Mouse (Mus musculus): Measurements from ENCODE around the gene Slc25a26. TPM values are rescaled to one million over a fixed set of nuclear protein-coding genes. Genes with fewer than 3 reads are reported as not detected.

The Slc25a26 gene
- polyA plus RNA-seq, 1 experiment from 2014 or later: 7.6 TPM

DNA sequence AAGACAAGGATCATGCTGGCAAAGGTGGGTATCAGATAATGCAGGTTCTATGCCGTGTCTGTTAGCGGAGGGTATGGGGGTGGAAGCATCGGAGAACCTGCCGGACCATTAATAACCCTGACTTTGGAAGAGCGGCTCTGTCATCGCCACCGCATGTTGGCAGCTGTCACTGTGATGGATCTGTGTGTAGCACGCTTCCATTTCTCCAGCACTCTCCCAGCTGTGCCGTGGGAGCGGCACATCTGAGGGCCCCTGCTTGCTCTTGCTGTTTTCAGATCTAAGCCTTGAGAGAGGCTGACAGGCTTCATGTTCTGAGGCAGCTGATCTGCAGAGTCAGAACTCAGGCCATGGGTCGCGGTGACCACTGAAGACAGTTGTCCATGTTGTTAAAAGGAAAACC lies 98.3 kb downstream of the Slc25a26 start:
- no peak overlapping the region for H3K4me3 ChIP-seq (ENCODE audit: low read depth, low read length)
- DNase-seq (ENCODE audit: low spot score) (peak; percentile 25), ATAC-seq (ENCODE audit: insufficient read depth, low FRiP score, low TSS enrichment) (no peak)
- H3K36me3 ChIP-seq (ENCODE audit: control insufficient read depth, insufficient read depth, low read length): 0 out of 2 replicates have a peak, but pooled peaks cover 1% of the 10 kb centered on the region
- H3K4me1 ChIP-seq (ENCODE audit: control insufficient read depth, insufficient read depth, low read length): no peaks in the 10 kb centered on the region
- WGBS: 74% methylated on average over 12 of the region's 12 CpGs
- H3K9me3 ChIP-seq (ENCODE audit: control insufficient read depth, low read length): no peaks in the 10 kb centered on the region
- H3K4me2 ChIP-seq (ENCODE audit: low read depth): no peak overlapping the region
- no peaks in the 10 kb centered on the region for H3K27me3 ChIP-seq (ENCODE audit: control insufficient read depth, insufficient read depth, low read length)
- no peak overlapping the region for H3K27ac ChIP-seq (ENCODE audit: low read depth, low read length)
- H3K9ac ChIP-seq (ENCODE audit: low read length): no peak overlapping the region

DNA sequence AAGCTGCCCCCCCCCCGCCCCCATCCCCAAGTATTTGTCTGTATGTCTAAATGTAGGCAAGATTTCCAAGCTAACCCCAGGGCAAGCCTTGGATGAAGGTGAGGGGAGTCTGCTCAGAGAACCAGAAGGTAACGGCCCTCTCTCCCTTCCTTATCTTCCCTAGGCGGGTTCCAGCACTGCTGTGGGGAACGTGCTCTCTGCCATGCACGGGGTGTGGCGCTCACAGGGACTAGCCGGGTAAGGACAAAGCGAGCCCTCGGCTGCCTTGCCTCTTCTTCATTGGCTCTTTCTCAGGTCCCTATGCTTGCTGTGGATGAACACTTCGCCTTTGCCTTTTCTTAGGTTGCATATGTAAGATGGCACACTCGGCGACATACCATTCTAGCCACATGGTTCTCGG lies 98.9 kb downstream of the Slc25a26 start:
- Histone ChIP-seq H3K9me3 (ENCODE audit: control insufficient read depth, low read length) (no peaks in the 10 kb centered on the region), H3K27ac (ENCODE audit: low read depth, low read length) (no peak overlapping the region), H3K9ac (ENCODE audit: low read length) (no peak overlapping the region), H3K4me2 (ENCODE audit: low read depth) (no peak overlapping the region), H3K4me3 (ENCODE audit: low read depth, low read length) (no peak overlapping the region), H3K27me3 (ENCODE audit: control insufficient read depth, insufficient read depth, low read length) (no peaks in the 10 kb centered on the region), H3K36me3 (ENCODE audit: control insufficient read depth, insufficient read depth, low read length) (0 out of 2 replicates have a peak, but pooled peaks cover 4% of the 10 kb centered on the region), H3K4me1 (ENCODE audit: control insufficient read depth, insufficient read depth, low read length) (no peaks in the 10 kb centered on the region)
- ATAC-seq (ENCODE audit: insufficient read depth, low FRiP score, low TSS enrichment) (no peak), DNase-seq (ENCODE audit: low spot score) (no peak)
- 92% methylated on average over 13 of the region's 13 CpGs for WGBS

DNA sequence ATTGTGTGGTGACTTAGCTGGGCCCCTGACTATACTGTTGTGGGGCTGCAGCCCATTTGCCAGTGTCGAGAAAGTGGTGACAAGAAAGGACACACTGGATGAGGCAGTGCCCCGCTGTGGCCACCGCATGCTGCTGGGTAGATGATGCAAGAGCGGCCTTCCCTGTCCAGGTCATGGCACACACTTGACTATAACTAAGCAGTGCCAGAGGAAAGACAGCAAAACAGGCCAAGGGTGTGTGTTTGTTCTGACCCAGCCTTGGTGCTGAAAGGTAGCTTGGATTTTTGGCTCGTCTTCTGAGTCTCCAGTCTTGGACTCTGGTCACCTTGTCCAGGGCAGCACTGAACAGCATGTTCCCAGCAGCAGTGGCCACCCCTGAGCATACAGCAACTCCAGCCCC lies 101.0 kb downstream of the Slc25a26 start:
- Histone ChIP-seq H3K4me2 (ENCODE audit: low read depth) (no peak overlapping the region), H3K9ac (ENCODE audit: low read length) (no peak overlapping the region), H3K27ac (ENCODE audit: low read depth, low read length) (no peak overlapping the region), H3K4me3 (ENCODE audit: low read depth, low read length) (no peak overlapping the region), H3K4me1 (ENCODE audit: control insufficient read depth, insufficient read depth, low read length) (no peaks in the 10 kb centered on the region), H3K27me3 (ENCODE audit: control insufficient read depth, insufficient read depth, low read length) (no peaks in the 10 kb centered on the region), H3K9me3 (ENCODE audit: control insufficient read depth, low read length) (no peaks in the 10 kb centered on the region), H3K36me3 (ENCODE audit: control insufficient read depth, insufficient read depth, low read length) (0 out of 2 replicates have a peak, but pooled peaks cover 4% of the 10 kb centered on the region)
- ATAC-seq (ENCODE audit: insufficient read depth, low FRiP score, low TSS enrichment) (no peak), DNase-seq (ENCODE audit: low spot score) (no peak)
- 89% methylated on average over 5 of the region's 5 CpGs for WGBS

DNA sequence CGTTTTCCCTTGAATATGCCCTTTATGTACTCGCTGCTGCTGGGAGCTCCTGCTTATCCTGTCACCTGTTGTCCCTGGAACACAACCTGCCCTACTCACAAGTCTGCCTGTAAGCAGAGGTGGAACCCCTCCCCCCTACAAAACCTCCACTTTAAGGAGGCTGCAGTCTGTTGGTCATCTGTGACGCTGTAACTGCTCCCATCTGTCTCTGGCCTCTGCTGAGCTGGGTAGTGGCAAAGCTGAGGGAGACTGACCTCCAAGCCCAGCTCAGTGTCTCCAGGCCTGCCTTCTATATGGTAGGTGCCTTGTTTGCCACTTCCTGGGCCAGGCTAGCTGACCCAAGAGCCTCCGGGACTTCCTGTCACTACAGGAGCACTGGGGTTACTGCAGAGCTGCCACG lies 101.7 kb downstream of the Slc25a26 start:
- Histone ChIP-seq H3K4me3 (ENCODE audit: low read depth, low read length) (no peak overlapping the region), H3K9me3 (ENCODE audit: control insufficient read depth, low read length) (no peaks in the 10 kb centered on the region), H3K36me3 (ENCODE audit: control insufficient read depth, insufficient read depth, low read length) (peaks cover 4% of the 10 kb centered on the region; the same call in 1 of the 2 replicates), H3K9ac (ENCODE audit: low read length) (no peak overlapping the region), H3K27ac (ENCODE audit: low read depth, low read length) (no peak overlapping the region), H3K27me3 (ENCODE audit: control insufficient read depth, insufficient read depth, low read length) (no peaks in the 10 kb centered on the region), H3K4me1 (ENCODE audit: control insufficient read depth, insufficient read depth, low read length) (no peaks in the 10 kb centered on the region), H3K4me2 (ENCODE audit: low read depth) (no peak overlapping the region)
- no peak for DNase-seq (ENCODE audit: low spot score)
- WGBS: 68% methylated on average over 5 of the region's 5 CpGs
- ATAC-seq (ENCODE audit: insufficient read depth, low FRiP score, low TSS enrichment): no peak

DNA sequence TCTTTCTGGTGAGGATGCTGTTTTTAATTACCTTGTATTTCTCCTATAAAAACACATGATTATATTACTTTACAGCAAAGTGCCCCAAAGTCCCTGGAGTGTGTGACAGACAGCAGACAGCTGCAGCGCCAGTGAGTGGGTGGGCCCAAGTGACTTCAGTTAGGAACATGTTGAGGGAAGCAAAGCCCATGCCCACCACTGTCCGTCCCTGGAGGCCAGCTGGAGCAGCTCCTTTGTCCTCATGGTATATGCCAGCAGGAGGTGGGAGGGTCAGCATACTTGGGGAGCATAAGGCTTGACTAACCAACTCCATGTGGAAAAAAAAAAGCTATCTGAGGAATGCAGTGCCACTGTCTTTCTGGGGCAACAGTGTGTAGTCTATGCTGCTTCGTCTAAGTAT lies 103.9 kb downstream of the Slc25a26 start:
- H3K9ac ChIP-seq (ENCODE audit: low read length): no peak overlapping the region
- WGBS: 54% methylated on average over 3 of the region's 3 CpGs
- ATAC-seq (ENCODE audit: insufficient read depth, low FRiP score, low TSS enrichment) (no peak), DNase-seq (ENCODE audit: low spot score) (peak; percentile 31)
- H3K9me3 ChIP-seq (ENCODE audit: control insufficient read depth, low read length): no peaks in the 10 kb centered on the region
- no peak overlapping the region for H3K27ac ChIP-seq (ENCODE audit: low read depth, low read length)
- H3K27me3 ChIP-seq (ENCODE audit: control insufficient read depth, insufficient read depth, low read length): no peaks in the 10 kb centered on the region
- H3K4me2 ChIP-seq (ENCODE audit: low read depth): no peak overlapping the region
- peaks cover 11% of the 10 kb centered on the region for H3K36me3 ChIP-seq (ENCODE audit: control insufficient read depth, insufficient read depth, low read length)
- no peak overlapping the region for H3K4me3 ChIP-seq (ENCODE audit: low read depth, low read length)
- no peaks in the 10 kb centered on the region for H3K4me1 ChIP-seq (ENCODE audit: control insufficient read depth, insufficient read depth, low read length)

DNA sequence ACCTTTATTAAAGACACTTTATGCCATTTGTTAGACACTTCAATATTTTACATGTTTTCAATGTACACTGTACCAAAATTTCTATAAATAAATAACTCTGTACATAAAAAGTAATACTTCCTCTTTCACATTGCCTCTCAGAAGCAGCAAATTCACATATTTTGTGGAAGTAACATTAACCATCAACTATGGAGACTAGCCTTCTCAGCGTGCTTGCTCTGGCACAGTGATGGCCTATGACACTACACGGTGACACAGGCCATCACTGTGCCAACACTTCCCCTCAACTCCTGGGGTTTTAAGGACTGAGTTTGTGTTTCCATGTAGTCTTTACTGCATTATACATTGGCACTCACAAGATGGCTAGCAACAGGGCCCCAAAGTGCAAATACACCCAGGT lies 104.4 kb downstream of the Slc25a26 start:
- H3K9me3 ChIP-seq (ENCODE audit: control insufficient read depth, low read length): no peaks in the 10 kb centered on the region
- no peak overlapping the region for H3K27ac ChIP-seq (ENCODE audit: low read depth, low read length)
- H3K9ac ChIP-seq (ENCODE audit: low read length): no peak overlapping the region
- no peak overlapping the region for H3K4me3 ChIP-seq (ENCODE audit: low read depth, low read length)
- H3K4me1 ChIP-seq (ENCODE audit: control insufficient read depth, insufficient read depth, low read length): no peaks in the 10 kb centered on the region
- H3K27me3 ChIP-seq (ENCODE audit: control insufficient read depth, insufficient read depth, low read length): no peaks in the 10 kb centered on the region
- 92% methylated on average over 2 of the region's 2 CpGs for WGBS
- DNase-seq (ENCODE audit: low spot score) (no peak), ATAC-seq (ENCODE audit: insufficient read depth, low FRiP score, low TSS enrichment) (no peak)
- peaks cover 11% of the 10 kb centered on the region for H3K36me3 ChIP-seq (ENCODE audit: control insufficient read depth, insufficient read depth, low read length)
- H3K4me2 ChIP-seq (ENCODE audit: low read depth): no peak overlapping the region

DNA sequence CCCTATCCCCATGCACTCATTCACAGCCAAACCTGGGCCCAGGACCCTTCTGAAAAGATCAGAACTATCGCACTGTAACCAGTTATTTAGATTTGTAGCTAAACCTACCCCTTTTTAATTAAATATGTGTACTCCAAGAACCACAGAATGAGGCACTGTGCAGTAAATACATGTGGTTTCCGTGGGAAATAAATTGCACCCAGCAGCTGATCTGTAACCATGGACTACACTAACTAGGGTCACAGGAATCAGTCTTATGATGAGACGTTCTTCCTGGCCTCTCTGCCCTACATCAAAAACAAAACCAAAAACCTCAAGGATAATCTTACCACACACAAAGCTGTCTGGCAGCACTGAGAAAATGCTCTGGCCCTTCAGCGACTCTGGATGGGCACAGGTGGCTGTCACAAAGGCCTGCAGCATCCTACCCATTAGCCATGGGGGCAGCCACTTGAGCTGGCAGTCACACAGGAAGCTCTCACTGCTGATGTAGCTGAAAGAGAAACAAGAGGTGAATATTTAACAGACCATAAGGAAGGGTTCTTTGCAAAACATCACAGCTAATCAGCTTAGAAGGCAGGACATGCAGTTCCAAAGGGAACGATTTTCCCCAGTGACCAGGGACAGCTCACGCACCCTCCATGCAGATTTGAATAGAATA lies 113.2 kb downstream of the Slc25a26 start:
- ATAC-seq (ENCODE audit: insufficient read depth, low FRiP score, low TSS enrichment) (no peak), DNase-seq (ENCODE audit: low spot score) (no peak)
- Histone ChIP-seq H3K27ac (ENCODE audit: low read depth, low read length) (no peak overlapping the region), H3K36me3 (ENCODE audit: control insufficient read depth, insufficient read depth, low read length) (peaks cover 24% of the 10 kb centered on the region), H3K9me3 (ENCODE audit: control insufficient read depth, low read length) (no peaks in the 10 kb centered on the region), H3K4me3 (ENCODE audit: low read depth, low read length) (no peak overlapping the region), H3K4me2 (ENCODE audit: low read depth) (no peak overlapping the region), H3K27me3 (ENCODE audit: control insufficient read depth, insufficient read depth, low read length) (no peaks in the 10 kb centered on the region), H3K4me1 (ENCODE audit: control insufficient read depth, insufficient read depth, low read length) (no peaks in the 10 kb centered on the region; the same call in 1 of the 2 replicates), H3K9ac (ENCODE audit: low read length) (no peak overlapping the region)
- 81% methylated on average over 6 of the region's 6 CpGs for WGBS

DNA sequence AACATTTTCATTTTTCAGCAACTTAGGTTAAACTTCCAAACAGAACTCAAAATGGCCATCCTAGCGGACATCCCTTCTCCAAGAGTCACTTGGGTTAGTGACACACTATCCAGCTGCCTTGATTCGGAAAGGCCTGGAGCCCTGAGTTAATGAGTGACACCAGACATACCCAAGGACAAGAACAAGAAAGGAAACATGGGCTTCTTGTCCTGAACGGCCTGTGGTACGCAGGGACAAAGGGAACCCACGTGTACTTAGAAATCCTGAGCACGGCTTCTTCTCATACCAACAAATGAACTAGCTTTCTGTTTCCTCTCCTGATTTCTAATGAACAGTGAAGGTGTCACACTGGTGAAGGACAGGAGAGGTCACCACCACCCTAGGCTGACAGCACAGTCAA lies 114.2 kb downstream of the Slc25a26 start:
- no peaks in the 10 kb centered on the region; the same call in 1 of the 2 replicates for H3K4me1 ChIP-seq (ENCODE audit: control insufficient read depth, insufficient read depth, low read length)
- ATAC-seq (ENCODE audit: insufficient read depth, low FRiP score, low TSS enrichment): no peak
- no peak overlapping the region for H3K4me2 ChIP-seq (ENCODE audit: low read depth)
- no peak overlapping the region for H3K9ac ChIP-seq (ENCODE audit: low read length)
- no peak overlapping the region for H3K27ac ChIP-seq (ENCODE audit: low read depth, low read length)
- WGBS: 94% methylated on average over 6 of the region's 6 CpGs
- H3K27me3 ChIP-seq (ENCODE audit: control insufficient read depth, insufficient read depth, low read length): no peaks in the 10 kb centered on the region
- peaks cover 23% of the 10 kb centered on the region for H3K36me3 ChIP-seq (ENCODE audit: control insufficient read depth, insufficient read depth, low read length)
- no peaks in the 10 kb centered on the region for H3K9me3 ChIP-seq (ENCODE audit: control insufficient read depth, low read length)
- no peak for DNase-seq (ENCODE audit: low spot score)
- H3K4me3 ChIP-seq (ENCODE audit: low read depth, low read length): no peak overlapping the region

DNA sequence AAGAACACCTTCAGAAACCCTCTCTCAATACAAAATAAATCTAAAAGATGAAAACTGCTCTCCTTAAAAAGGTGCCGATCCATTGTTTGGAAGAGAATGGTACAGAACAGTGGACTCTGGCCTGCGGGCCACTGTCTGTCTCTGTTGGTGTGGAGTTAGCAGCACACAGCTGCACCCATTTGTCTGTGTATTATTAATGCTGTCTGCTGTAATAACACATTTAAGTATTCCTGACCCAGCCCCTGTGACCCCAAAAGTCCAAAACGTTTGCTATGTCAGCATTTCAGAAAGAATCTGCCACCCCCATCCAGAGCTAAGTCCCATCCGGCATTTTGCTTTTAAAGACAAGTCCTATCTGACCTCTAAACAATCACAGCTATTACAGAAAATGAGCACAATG lies 115.8 kb downstream of the Slc25a26 start:
- Histone ChIP-seq H3K9ac (ENCODE audit: low read length) (no peak overlapping the region), H3K9me3 (ENCODE audit: control insufficient read depth, low read length) (no peaks in the 10 kb centered on the region), H3K27me3 (ENCODE audit: control insufficient read depth, insufficient read depth, low read length) (no peaks in the 10 kb centered on the region), H3K27ac (ENCODE audit: low read depth, low read length) (no peak overlapping the region), H3K4me1 (ENCODE audit: control insufficient read depth, insufficient read depth, low read length) (no peaks in the 10 kb centered on the region; the same call in 1 of the 2 replicates), H3K36me3 (ENCODE audit: control insufficient read depth, insufficient read depth, low read length) (peaks cover 22% of the 10 kb centered on the region), H3K4me3 (ENCODE audit: low read depth, low read length) (no peak overlapping the region), H3K4me2 (ENCODE audit: low read depth) (no peak overlapping the region)
- 84% methylated on average over 4 of the region's 4 CpGs for WGBS
- ATAC-seq (ENCODE audit: insufficient read depth, low FRiP score, low TSS enrichment) (no peak), DNase-seq (ENCODE audit: low spot score) (no peak)

Measured in neural tube, embryonic 11.5 days (tissue).